Mouse (Mus musculus) hindbrain, embryonic 11.5 days (tissue): ENCODE measurements around the gene Reep6. TPM values are rescaled to one million over a fixed set of nuclear protein-coding genes. Genes with fewer than 3 reads are reported as not detected.

ENCODE experiments used
- ATAC-seq: fragments of 200-750 bp; cut with Nextera tagmentation; 2 replicates; pipeline ENCODE4 v1.8.0; 2017; ENCODE audit warnings: mild to moderate bottlenecking, moderate TSS enrichment, moderate library complexity; ENCODE audit not compliant: low FRiP score
- DNase-seq: peaks from one replicate; pipeline ENCODE4 v3.0.0-alpha.2; 2015; ENCODE audit warnings: low spot score
- H3K27ac ChIP-seq: fragments of 300-500 bp; sonication (generic); 2 replicates; pipeline ENCODE4 v1.5.1; 2014; ENCODE audit warnings: mild to moderate bottlenecking, low read depth, low read length
- H3K27me3 ChIP-seq: fragments of 300-500 bp; sonication (generic); 2 replicates; pipeline ENCODE4 v1.6.1; 2014; ENCODE audit warnings: mild to moderate bottlenecking, low read length, moderate library complexity, mixed read lengths; ENCODE audit not compliant: control insufficient read depth, insufficient read depth
- H3K36me3 ChIP-seq: fragments of 300-500 bp; sonication (generic); 2 replicates; pipeline ENCODE4 v1.6.1; 2014; ENCODE audit warnings: mild to moderate bottlenecking, low read length, moderate library complexity, mixed read lengths; ENCODE audit not compliant: control insufficient read depth, insufficient read depth
- H3K4me1 ChIP-seq: fragments of 300-500 bp; sonication (generic); replicated peaks from 2 replicates; pipeline ENCODE4 v1.6.1; 2014; ENCODE audit warnings: low read length, mixed read lengths; ENCODE audit not compliant: control insufficient read depth, insufficient read depth
- H3K4me2 ChIP-seq: fragments of 300-500 bp; sonication (generic); replicated peaks from 2 replicates; pipeline ENCODE4 v1.6.1; 2014; ENCODE audit warnings: mild to moderate bottlenecking, low read depth, low read length
- H3K4me3 ChIP-seq: fragments of 300-500 bp; sonication (generic); 2 replicates; pipeline ENCODE4 v1.5.1; 2014; ENCODE audit warnings: low read depth, low read length
- H3K9ac ChIP-seq: fragments of 300-500 bp; sonication (generic); 2 replicates; pipeline ENCODE4 v1.6.1; 2014; ENCODE audit warnings: low read depth, low read length
- H3K9me3 ChIP-seq: fragments of 300-500 bp; sonication (generic); 2 replicates; pipeline ENCODE4 v1.6.1; 2016; ENCODE audit warnings: low read length; ENCODE audit not compliant: control insufficient read depth
- WGBS: fragments of 180-500 bp; shearing (Covaris S2); extraction: QIAGEN DNeasy Blood & Tissue Kit; methylation state at CpG from one replicate; pipeline ENCODE4 v1.1.7; 2014; 5-methylcytosine and 5-hydroxymethylcytosine counted together
- polyA plus RNA-seq: library from polyadenylated mRNA; unstranded; fragments of >200 nt; fragmentation: Nextera tagmentation; extraction: Ambion mirVana; gene quantifications from 2 replicates; pipeline ENCODE4 v1.2.1, GENCODE M21; 2014

Gene Reep6
- polyA plus RNA-seq, 1 experiment from 2014 or later: 3.7 TPM

GRCm38 (mm10) chr10:80298571-80299281 lies 31.0 kb upstream of the Reep6 start:
- H3K4me2 ChIP-seq: peak overlapping the region; percentile 63
- DNase-seq: peak; percentile 89
- H3K27me3 ChIP-seq: peaks cover 3% of the 10 kb centered on the region; the same call in 1 of the 2 replicates
- H3K9ac ChIP-seq: peak overlapping the region; percentile 97
- 4% methylated on average over 26 of the region's 26 CpGs for WGBS
- peak overlapping the region; percentile 66 for H3K4me3 ChIP-seq
- peaks cover 30% of the 10 kb centered on the region for H3K4me1 ChIP-seq
- H3K9me3 ChIP-seq: no peaks in the 10 kb centered on the region
- peak; percentile 77 for ATAC-seq
- peak overlapping the region; percentile 96 for H3K27ac ChIP-seq
- H3K36me3 ChIP-seq: peaks cover 10% of the 10 kb centered on the region

GRCm38 (mm10) chr10:80299301-80299700 lies 30.5 kb upstream of the Reep6 start:
- 5% methylated on average over 15 of the region's 15 CpGs for WGBS
- Histone ChIP-seq H3K9ac (peak overlapping the region; percentile 97), H3K27me3 (peaks cover 3% of the 10 kb centered on the region; the same call in 1 of the 2 replicates), H3K4me3 (peak overlapping the region; percentile 66), H3K4me1 (peaks cover 27% of the 10 kb centered on the region), H3K36me3 (peaks cover 6% of the 10 kb centered on the region), H3K4me2 (peak overlapping the region; percentile 63), H3K9me3 (no peaks in the 10 kb centered on the region), H3K27ac (peak overlapping the region; percentile 96)
- ATAC-seq (no peak), DNase-seq (peak; percentile 66)

GRCm38 (mm10) chr10:80299824-80300223 lies 29.9 kb upstream of the Reep6 start:
- 45% methylated on average over 10 of the region's 10 CpGs for WGBS
- Histone ChIP-seq H3K4me2 (peak overlapping the region; percentile 63), H3K4me3 (peak overlapping the region; percentile 66), H3K9ac (peak overlapping the region; percentile 97), H3K9me3 (no peaks in the 10 kb centered on the region), H3K36me3 (peaks cover 7% of the 10 kb centered on the region; the same call in 1 of the 2 replicates), H3K4me1 (peaks cover 29% of the 10 kb centered on the region), H3K27ac (peak overlapping the region; percentile 96), H3K27me3 (peaks cover 5% of the 10 kb centered on the region; the same call in 1 of the 2 replicates)
- ATAC-seq (no peak), DNase-seq (no peak)

- H3K27me3 ChIP-seq: peaks cover 5% of the 10 kb centered on the region; the same call in 1 of the 2 replicates
- H3K9me3 ChIP-seq: no peaks in the 10 kb centered on the region
- peak overlapping the region; percentile 66 for H3K4me3 ChIP-seq
- peak overlapping the region; percentile 63 for H3K4me2 ChIP-seq
- H3K9ac ChIP-seq: peak overlapping the region; percentile 97
- WGBS: 9% methylated on average over 11 of the region's 11 CpGs
- peaks cover 5% of the 10 kb centered on the region; the same call in 1 of the 2 replicates for H3K36me3 ChIP-seq
- H3K27ac ChIP-seq: peak overlapping the region; percentile 96
- H3K4me1 ChIP-seq: peaks cover 25% of the 10 kb centered on the region
- peak; percentile 79 for DNase-seq
- peak; percentile 75 for ATAC-seq
Observed at GRCm38 (mm10) chr10:80300672-80301181, 29.0 kb upstream of the Reep6 start.

- peaks cover 5% of the 10 kb centered on the region; the same call in 1 of the 2 replicates for H3K27me3 ChIP-seq
- peak overlapping the region; percentile 63 for H3K4me2 ChIP-seq
- H3K27ac ChIP-seq: peak overlapping the region; percentile 96
- 69% methylated on average over 10 of the region's 10 CpGs for WGBS
- peak; percentile 6; the same call in 1 of the 2 replicates for ATAC-seq
- DNase-seq: no peak
- H3K4me1 ChIP-seq: peaks cover 24% of the 10 kb centered on the region
- H3K9ac ChIP-seq: peak overlapping the region; percentile 97
- H3K4me3 ChIP-seq: peak overlapping the region; percentile 66
- H3K36me3 ChIP-seq: peaks cover 5% of the 10 kb centered on the region
- no peaks in the 10 kb centered on the region for H3K9me3 ChIP-seq
Observed at GRCm38 (mm10) chr10:80301256-80302081, 28.3 kb upstream of the Reep6 start.

GRCm38 (mm10) chr10:80302082-80302355 lies 27.7 kb upstream of the Reep6 start:
- Histone ChIP-seq H3K27me3 (peaks cover 5% of the 10 kb centered on the region; the same call in 1 of the 2 replicates), H3K4me1 (peaks cover 18% of the 10 kb centered on the region), H3K36me3 (peaks cover 11% of the 10 kb centered on the region), H3K9me3 (no peaks in the 10 kb centered on the region), H3K27ac (no peak overlapping the region; the same call in 1 of the 2 replicates), H3K4me2 (peak overlapping the region; percentile 63), H3K4me3 (peak overlapping the region; percentile 66), H3K9ac (peak overlapping the region; percentile 97)
- DNase-seq (no peak), ATAC-seq (no peak)
- WGBS: 51% methylated on average over 5 of the region's 5 CpGs

- Histone ChIP-seq H3K4me1 (peaks cover 18% of the 10 kb centered on the region), H3K9ac (peak overlapping the region; percentile 97; the same call in 1 of the 2 replicates), H3K4me2 (peak overlapping the region; percentile 63), H3K9me3 (no peaks in the 10 kb centered on the region), H3K27ac (no peak overlapping the region), H3K27me3 (peaks cover 5% of the 10 kb centered on the region; the same call in 1 of the 2 replicates), H3K4me3 (peak overlapping the region; percentile 66), H3K36me3 (peaks cover 16% of the 10 kb centered on the region)
- ATAC-seq: no peak
- no peak for DNase-seq
- 6% methylated on average over 9 of the region's 9 CpGs for WGBS
Observed at GRCm38 (mm10) chr10:80302471-80302881, 27.3 kb upstream of the Reep6 start.

- peaks cover 5% of the 10 kb centered on the region; the same call in 1 of the 2 replicates for H3K27me3 ChIP-seq
- 32% methylated on average over 12 of the region's 12 CpGs for WGBS
- no peak overlapping the region for H3K27ac ChIP-seq
- H3K4me1 ChIP-seq: peaks cover 11% of the 10 kb centered on the region
- DNase-seq: no peak
- no peak overlapping the region for H3K9ac ChIP-seq
- no peaks in the 10 kb centered on the region for H3K9me3 ChIP-seq
- ATAC-seq: no peak
- H3K4me3 ChIP-seq: no peak overlapping the region
- 0 out of 2 replicates have a peak overlapping the region, but pooled peaks have one; percentile 11 for H3K4me2 ChIP-seq
- H3K36me3 ChIP-seq: peaks cover 27% of the 10 kb centered on the region
Observed at GRCm38 (mm10) chr10:80304458-80304857, 25.3 kb upstream of the Reep6 start.
